Mouse (Mus musculus) right cerebral cortex, postnatal 4 days (tissue): ENCODE measurements around the gene Abraxas2.
A peak's percentile ranks its signal among the peaks of the same experiment; 100 is the strongest.

Experiments used
- DNase-seq: peaks from one replicate; pipeline ENCODE4 v3.0.0-alpha.2; 2022

The Abraxas2 gene

GRCm38 (mm10) chr7:132856083-132856482, 2.9 kb upstream of the Abraxas2 start:
- DNase-seq: no peak

GRCm38 (mm10) chr7:132858043-132858608, 899 bp upstream of the Abraxas2 start:
- DNase-seq: no peak

- no peak for DNase-seq
These were observed 7.3 kb downstream of the Abraxas2 start for GRCm38 (mm10) chr7:132866316-132866715.

GRCm38 (mm10) chr7:132873043-132873442, 14.0 kb downstream of the Abraxas2 start:
- no peak for DNase-seq

GRCm38 (mm10) chr7:132875391-132876086, 16.5 kb downstream of the Abraxas2 start:
- no peak for DNase-seq

- no peak for DNase-seq
These were observed 21.3 kb downstream of the Abraxas2 start for GRCm38 (mm10) chr7:132880276-132880675.

GRCm38 (mm10) chr7:132882343-132882742, 23.3 kb downstream of the Abraxas2 start:
- DNase-seq: no peak

- DNase-seq: peak; percentile 16
These were observed 25.0 kb downstream of the Abraxas2 start for GRCm38 (mm10) chr7:132884031-132884430.

- no peak for DNase-seq
These were observed 28.2 kb downstream of the Abraxas2 start for GRCm38 (mm10) chr7:132887019-132887804.

GRCm38 (mm10) chr7:132888052-132888451, 29.0 kb downstream of the Abraxas2 start:
- DNase-seq: no peak

GRCm38 (mm10) chr7:132888518-132889249, 29.7 kb downstream of the Abraxas2 start:
- no peak for DNase-seq

- DNase-seq: no peak
These were observed 30.7 kb downstream of the Abraxas2 start for GRCm38 (mm10) chr7:132889691-132890090.

GRCm38 (mm10) chr7:132890201-132890600, 31.2 kb downstream of the Abraxas2 start:
- no peak for DNase-seq

GRCm38 (mm10) chr7:132891561-132892310, 32.7 kb downstream of the Abraxas2 start:
- DNase-seq: no peak

GRCm38 (mm10) chr7:132892311-132892661, 33.3 kb downstream of the Abraxas2 start:
- no peak for DNase-seq

- no peak for DNase-seq
These were observed 33.8 kb downstream of the Abraxas2 start for GRCm38 (mm10) chr7:132892806-132893205.

GRCm38 (mm10) chr7:132893336-132893735, 34.3 kb downstream of the Abraxas2 start:
- no peak for DNase-seq

GRCm38 (mm10) chr7:132894841-132895555, 36.0 kb downstream of the Abraxas2 start:
- no peak for DNase-seq

GRCm38 (mm10) chr7:132896206-132896815, 37.3 kb downstream of the Abraxas2 start:
- DNase-seq: no peak

- DNase-seq: no peak
These were observed 38.2 kb downstream of the Abraxas2 start for GRCm38 (mm10) chr7:132897258-132897657.

GRCm38 (mm10) chr7:132898234-132898633, 39.2 kb downstream of the Abraxas2 start:
- no peak for DNase-seq
